Mouse (Mus musculus) ES-E14 (cell line): ENCODE data around the gene Zfp955b.
"Not testable (repeated sequence)": the region's sequence is repeated elsewhere in the genome, so short reads cannot be mapped to it uniquely, and the experiment has no call there.

ENCODE experiments used
- HCFC1 ChIP-seq: IDR thresholded peaks from 2 replicates; pipeline ENCODE4 v1.6.1; 2012; ENCODE audit warnings: low read length, inconsistent platforms, borderline replicate concordance; ENCODE audit not compliant: insufficient read depth
- MAFK ChIP-seq: IDR thresholded peaks from 2 replicates; pipeline ENCODE4 v1.6.1; 2014; ENCODE audit warnings: mild to moderate bottlenecking, low read depth, low read length, inconsistent platforms; ENCODE audit not compliant: insufficient read depth

- TF ChIP-seq HCFC1, MAFK: not testable (repeated sequence)
These were observed 34.6 kb upstream of the Zfp955b start, which contains the start of gene Zfp955a for GRCm38 (mm10) chr17:33254530-33255318.
